Mouse (Mus musculus) limb, embryonic 14.5 days (tissue): Measurements from ENCODE around the gene Asb14. TPM values are rescaled to one million over a fixed set of nuclear protein-coding genes. Genes with fewer than 3 reads are reported as not detected.
"Not testable (repeated sequence)": the region's sequence is repeated elsewhere in the genome, so short reads cannot be mapped to it uniquely, and the experiment has no call there.

Experiments
- ATAC-seq: fragments of 200-750 bp; cut with Nextera tagmentation; 2 replicates; pipeline ENCODE4 v1.8.0; 2017; ENCODE audit warnings: low read depth, moderate number of reproducible peaks, moderate TSS enrichment; ENCODE audit not compliant: low FRiP score
- DNase-seq: peaks from one replicate; pipeline ENCODE4 v3.0.0-alpha.2; 2015; ENCODE audit warnings: low spot score
- H3K27ac ChIP-seq: fragments of 300-500 bp; sonication (generic); replicated peaks from 2 replicates; pipeline ENCODE4 v1.5.1; 2014; ENCODE audit warnings: low read depth, mild to moderate bottlenecking, low read length, moderate library complexity, mixed read lengths
- H3K27me3 ChIP-seq: fragments of 300-500 bp; sonication (generic); 2 replicates; pipeline ENCODE4 v1.6.1; 2014; ENCODE audit warnings: low read length, mixed read lengths; ENCODE audit not compliant: control insufficient read depth, insufficient read depth
- H3K36me3 ChIP-seq: fragments of 300-500 bp; sonication (generic); 2 replicates; pipeline ENCODE4 v1.6.1; 2014; ENCODE audit warnings: mild to moderate bottlenecking, low read length, moderate library complexity, mixed read lengths; ENCODE audit not compliant: control insufficient read depth, insufficient read depth
- H3K4me1 ChIP-seq: fragments of 300-500 bp; sonication (generic); 2 replicates; pipeline ENCODE4 v1.6.1; 2014; ENCODE audit warnings: antibody characterized with exemption, low read length, mixed read lengths; ENCODE audit not compliant: control insufficient read depth, insufficient read depth
- H3K4me2 ChIP-seq: fragments of 300-500 bp; sonication (generic); replicated peaks from 2 replicates; pipeline ENCODE4 v1.6.1; 2014; ENCODE audit warnings: low read depth, mild to moderate bottlenecking, low read length, moderate library complexity; ENCODE audit not compliant: severe bottlenecking
- H3K4me3 ChIP-seq: fragments of 300-500 bp; sonication (generic); replicated peaks from 2 replicates; pipeline ENCODE4 v1.5.1; 2014; ENCODE audit warnings: low read length
- H3K9ac ChIP-seq: fragments of 300-500 bp; sonication (generic); 2 replicates; pipeline ENCODE4 v1.6.1; 2014; ENCODE audit warnings: mild to moderate bottlenecking, low read depth, low read length, moderate library complexity; ENCODE audit not compliant: severe bottlenecking
- H3K9me3 ChIP-seq: fragments of 300-500 bp; sonication (generic); 2 replicates; pipeline ENCODE4 v1.6.1; 2016; ENCODE audit warnings: low read length; ENCODE audit not compliant: control insufficient read depth
- POLR2A ChIP-seq: fragments of 200-500 bp; IDR thresholded peaks from 2 replicates; pipeline ENCODE4 v1.8.0; 2012; ENCODE audit warnings: inconsistent platforms, mild to moderate bottlenecking, moderate library complexity, borderline replicate concordance; ENCODE audit not compliant: insufficient read depth, insufficient read length; ENCODE audit errors: extremely low read depth
- WGBS: fragments of 180-500 bp; shearing (Covaris S2); extraction: QIAGEN DNeasy Blood & Tissue Kit; methylation state at CpG from one replicate; pipeline ENCODE4 v1.1.7; 2014; 5-methylcytosine and 5-hydroxymethylcytosine counted together
- polyA plus RNA-seq, 2 experiments: library from polyadenylated mRNA; depleted of rRNA in 1 of 2; stranded (reverse) in 1 of 2; unstranded in 1 of 2; fragments of >200 nt; fragmentation: Nextera tagmentation in 1 of 2; extraction: Ambion mirVana in 1 of 2; gene quantifications; 2 replicates each; pipeline versions ENCODE4 v1.2.1 to v1.2.3; 2012 to 2014

Gene Asb14
- polyA plus RNA-seq, 2 experiments: 0.10 TPM; not detected in 1

DNA sequence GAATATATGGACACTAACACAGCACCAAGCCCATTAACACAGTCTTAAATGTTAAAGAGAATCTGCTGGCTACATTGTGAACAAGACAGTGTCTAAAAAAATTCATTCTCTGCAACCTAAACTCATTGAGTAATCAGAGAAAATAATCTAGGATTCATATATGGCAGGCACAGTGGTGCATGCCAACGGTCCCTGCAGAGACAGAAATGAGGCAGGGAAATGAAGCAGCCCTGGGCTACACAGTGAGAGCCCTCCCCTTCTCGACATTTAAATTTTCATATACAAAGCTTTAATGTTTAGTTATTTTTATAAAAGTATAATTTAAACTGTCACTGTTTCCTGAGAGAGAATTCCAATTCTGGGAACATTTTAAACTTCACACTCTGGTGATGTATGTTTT, 5.1 kb downstream of the Asb14 start:
- no peak overlapping the region for H3K27ac ChIP-seq
- no peak overlapping the region for H3K4me2 ChIP-seq
- ATAC-seq (no peak), DNase-seq (no peak)
- TF ChIP-seq POLR2A: no peak
- H3K4me1 ChIP-seq: no peaks in the 10 kb centered on the region
- H3K9me3 ChIP-seq: no peaks in the 10 kb centered on the region
- WGBS: 89% methylated on average over 2 of the region's 2 CpGs
- no peaks in the 10 kb centered on the region for H3K27me3 ChIP-seq
- no peak overlapping the region for H3K4me3 ChIP-seq
- no peak overlapping the region for H3K9ac ChIP-seq
- H3K36me3 ChIP-seq: no peaks in the 10 kb centered on the region

DNA sequence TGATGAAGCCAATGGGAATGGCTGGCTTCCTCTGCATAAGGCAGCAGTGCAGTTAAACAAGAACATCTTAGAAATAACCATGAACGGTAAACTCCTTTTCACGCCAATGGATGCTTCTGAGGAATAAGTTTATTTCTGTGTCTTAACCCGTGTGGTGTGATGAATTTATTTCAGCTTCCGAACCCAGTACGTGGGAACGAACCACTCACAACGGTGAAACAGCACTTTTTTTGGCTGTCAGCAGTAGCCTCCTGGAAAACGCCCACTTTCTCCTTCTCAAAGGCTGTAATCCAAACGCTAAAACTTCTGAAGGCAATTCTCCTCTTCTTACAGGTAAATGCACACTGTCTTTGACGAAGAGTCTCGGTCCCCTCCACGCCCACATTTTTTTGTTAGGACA, 6.5 kb downstream of the Asb14 start:
- Histone ChIP-seq H3K9ac (no peak overlapping the region), H3K4me1 (no peaks in the 10 kb centered on the region), H3K9me3 (no peaks in the 10 kb centered on the region), H3K36me3 (no peaks in the 10 kb centered on the region), H3K4me3 (no peak overlapping the region), H3K27ac (no peak overlapping the region), H3K4me2 (no peak overlapping the region), H3K27me3 (no peaks in the 10 kb centered on the region)
- WGBS: 86% methylated on average over 12 of the region's 12 CpGs
- DNase-seq: no peak
- no peak for ATAC-seq
- no peak for TF ChIP-seq POLR2A

DNA sequence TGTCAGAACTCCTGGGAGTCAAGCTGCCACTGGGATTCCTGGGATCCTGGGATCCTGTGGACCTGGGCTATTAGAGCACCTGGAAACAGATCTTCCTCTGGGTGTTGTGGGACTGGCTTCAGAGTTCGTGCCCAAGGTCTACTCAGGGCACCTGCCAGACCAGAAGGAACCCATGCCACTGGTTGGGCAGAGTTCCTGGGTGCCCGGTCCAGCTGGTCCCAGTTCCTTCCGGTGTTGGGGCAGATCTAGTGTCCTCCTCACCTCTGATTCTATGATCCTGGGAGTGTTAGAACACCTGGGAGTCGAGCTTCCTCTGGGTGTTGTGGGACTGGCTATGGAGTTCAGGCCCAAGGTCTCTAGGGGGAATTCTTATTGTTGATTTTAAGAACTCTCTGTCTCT, 13.0 kb downstream of the Asb14 start:
- no peaks in the 10 kb centered on the region for H3K36me3 ChIP-seq
- no peaks in the 10 kb centered on the region for H3K4me1 ChIP-seq
- no peak for TF ChIP-seq POLR2A
- no peak overlapping the region for H3K4me2 ChIP-seq
- WGBS: 88% methylated on average over 4 of the region's 4 CpGs
- no peaks in the 10 kb centered on the region for H3K9me3 ChIP-seq
- no peaks in the 10 kb centered on the region for H3K27me3 ChIP-seq
- no peak overlapping the region for H3K27ac ChIP-seq
- no peak overlapping the region for H3K9ac ChIP-seq
- DNase-seq (no peak), ATAC-seq (no peak)
- no peak overlapping the region for H3K4me3 ChIP-seq

- not testable (repeated sequence) for H3K36me3 ChIP-seq, H3K27ac ChIP-seq, H3K4me1 ChIP-seq, H3K4me3 ChIP-seq, H3K27me3 ChIP-seq, H3K9me3 ChIP-seq, H3K9ac ChIP-seq, DNase-seq, H3K4me2 ChIP-seq, ATAC-seq
- WGBS: 58% methylated on average over 9 of the region's 9 CpGs
Observed at GRCm38 (mm10) chr14:26910461-26910860, 16.1 kb downstream of the Asb14 start.

DNA sequence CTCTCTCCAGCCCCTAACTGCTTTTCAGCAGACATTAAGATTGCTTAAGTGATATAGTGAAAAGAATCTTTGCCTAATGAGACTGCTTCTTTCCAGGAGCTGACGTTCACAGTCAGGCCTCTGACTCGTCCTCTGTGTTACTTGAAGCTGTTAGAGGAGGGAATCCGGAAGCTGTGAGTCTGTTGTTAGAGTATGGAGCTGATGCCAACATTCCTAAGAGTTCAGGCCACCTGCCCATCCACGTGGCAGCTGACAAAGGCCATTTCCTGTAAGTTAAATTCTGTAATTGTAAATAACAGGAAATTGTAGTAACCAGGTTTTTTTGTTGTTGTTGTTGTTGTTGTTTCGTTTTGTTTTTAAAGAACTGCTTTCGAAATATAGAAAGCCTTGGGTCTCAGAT, 16.8 kb downstream of the Asb14 start:
- H3K36me3 ChIP-seq: no peaks in the 10 kb centered on the region
- DNase-seq (peak; percentile 23), ATAC-seq (no peak)
- H3K9me3 ChIP-seq: no peaks in the 10 kb centered on the region
- H3K4me3 ChIP-seq: no peak overlapping the region
- 67% methylated on average over 6 of the region's 6 CpGs for WGBS
- no peak overlapping the region for H3K27ac ChIP-seq
- H3K4me1 ChIP-seq: no peaks in the 10 kb centered on the region
- no peak overlapping the region for H3K9ac ChIP-seq
- no peak overlapping the region for H3K4me2 ChIP-seq
- no peaks in the 10 kb centered on the region for H3K27me3 ChIP-seq
- TF ChIP-seq POLR2A: no peak

- H3K36me3 ChIP-seq: no peaks in the 10 kb centered on the region
- 93% methylated on average over 13 of the region's 13 CpGs for WGBS
- no peak overlapping the region for H3K27ac ChIP-seq
- H3K9ac ChIP-seq: no peak overlapping the region
- H3K27me3 ChIP-seq: no peaks in the 10 kb centered on the region
- DNase-seq: no peak
- H3K4me2 ChIP-seq: no peak overlapping the region
- H3K9me3 ChIP-seq: no peaks in the 10 kb centered on the region
- H3K4me3 ChIP-seq: no peak overlapping the region
- H3K4me1 ChIP-seq: no peaks in the 10 kb centered on the region
- TF ChIP-seq POLR2A: no peak
- ATAC-seq: no peak
Observed at GRCm38 (mm10) chr14:26911826-26912225, 17.5 kb downstream of the Asb14 start.
